Mouse (Mus musculus): ENCODE measurements around the gene Adad1.

The Adad1 gene

DNA sequence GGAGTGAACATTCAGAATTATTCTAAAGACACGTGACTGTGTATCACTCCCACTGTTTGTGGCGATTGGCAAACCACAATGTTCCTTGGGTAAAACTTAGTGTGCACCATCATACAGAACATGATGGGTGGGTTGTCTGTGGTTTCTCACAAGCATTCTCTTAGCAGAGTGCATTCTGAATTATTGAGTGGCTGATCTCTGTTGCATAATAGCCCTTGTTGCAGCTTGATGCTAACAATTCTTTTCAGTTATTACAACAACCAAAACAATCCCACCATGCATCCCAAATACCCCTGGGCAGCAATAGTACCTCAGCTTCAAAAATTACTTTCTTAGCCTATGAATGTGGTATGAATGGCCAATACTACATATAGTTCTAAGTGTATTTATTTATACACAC lies 106.0 kb downstream of the Adad1 start:
- DNase-seq (ENCODE audit: low spot score) = no peak

Measured in ovary, postnatal 10 days (tissue).